Mouse (Mus musculus): ENCODE results near the gene Iqschfp. TPM values are rescaled to one million over a fixed set of nuclear protein-coding genes. Genes with fewer than 3 reads are reported as not detected.

Iqschfp gene
- total RNA-seq, 2 experiments from 2014 or later, result 18.6 to 20.3 TPM

DNA sequence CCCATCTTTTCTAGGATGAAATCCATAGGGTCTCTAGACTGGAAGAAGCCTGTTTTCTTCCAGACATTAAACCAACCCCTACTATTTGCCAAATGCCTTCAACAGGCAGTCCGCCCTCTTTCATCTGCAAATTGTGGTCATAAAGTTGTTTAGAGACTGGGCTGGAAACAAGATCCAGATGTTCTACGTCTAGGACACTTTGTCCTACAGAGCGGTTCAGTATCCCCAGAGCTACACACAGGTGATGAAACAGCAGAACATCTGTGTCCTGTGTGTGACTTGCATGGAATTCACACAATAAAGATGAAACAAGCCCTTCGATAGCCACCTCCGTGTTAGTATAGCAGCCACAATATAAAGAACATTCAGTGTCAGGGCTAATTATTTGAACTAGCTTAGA is 596.3 kb downstream of the Iqschfp start:
- DNase-seq (ENCODE audit: low spot score in 2 of 2), result no peak

DNA sequence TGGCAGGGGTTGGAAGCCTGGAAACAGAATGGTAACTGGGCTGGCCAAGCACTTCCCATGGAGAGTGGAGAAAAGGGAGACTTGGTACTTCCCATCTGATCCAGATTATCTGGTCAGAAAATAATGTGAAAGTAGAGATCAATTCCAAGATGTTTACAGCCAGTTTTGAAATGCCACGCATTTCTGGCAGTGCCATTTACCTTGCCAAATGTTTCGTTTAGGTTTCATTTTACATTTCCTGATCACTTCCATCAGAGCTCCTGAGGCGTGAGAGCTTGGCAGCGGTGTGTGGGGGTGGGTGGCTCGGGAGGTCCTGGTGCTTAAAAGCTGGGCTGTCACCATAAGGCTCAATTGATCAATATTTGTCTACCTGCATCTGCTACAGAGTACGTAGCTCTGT is 599.5 kb downstream of the Iqschfp start:
- no peak for DNase-seq (ENCODE audit: low spot score in 2 of 2)

DNA sequence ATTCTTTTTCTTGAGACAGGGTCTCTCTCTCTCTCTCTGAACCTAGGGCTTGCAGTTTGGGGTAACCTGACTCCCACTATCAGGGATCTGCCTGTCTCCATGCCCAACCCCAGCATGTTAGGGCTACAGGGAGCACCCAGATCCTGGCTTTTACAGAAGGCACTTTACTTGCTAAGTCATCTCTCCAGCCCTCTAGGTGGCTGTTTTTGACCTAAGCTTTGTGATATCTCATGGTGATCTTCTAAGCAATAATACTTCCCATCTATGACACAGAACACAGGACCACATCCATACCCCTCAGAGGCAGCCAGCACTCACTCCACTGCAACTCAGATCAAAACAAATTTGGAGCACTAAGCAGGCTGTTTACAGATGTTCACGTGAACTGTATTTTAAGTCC is 600.0 kb downstream of the Iqschfp start:
- DNase-seq (ENCODE audit: low spot score in 2 of 2), result no peak

DNA sequence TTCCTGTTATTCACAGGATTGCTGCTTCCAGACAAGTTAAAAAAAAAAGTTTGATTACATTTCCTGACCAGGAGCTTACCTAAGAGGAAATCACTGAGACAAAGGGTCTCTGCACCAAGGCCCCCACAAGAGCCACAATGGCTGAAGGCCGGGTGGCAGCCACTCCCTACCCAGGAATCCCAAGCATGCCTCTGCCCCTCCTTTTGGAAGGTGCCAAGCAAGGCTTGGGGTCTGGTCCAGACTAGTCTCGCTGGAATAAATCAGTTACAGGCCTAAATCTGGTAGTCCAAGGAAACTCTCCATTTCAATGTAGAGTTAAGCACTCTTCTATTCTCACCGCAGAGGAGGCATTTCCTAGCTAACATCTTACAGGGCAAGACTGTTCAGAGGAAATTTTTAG is 600.5 kb downstream of the Iqschfp start:
- no peak for DNase-seq (ENCODE audit: low spot score in 2 of 2)

DNA sequence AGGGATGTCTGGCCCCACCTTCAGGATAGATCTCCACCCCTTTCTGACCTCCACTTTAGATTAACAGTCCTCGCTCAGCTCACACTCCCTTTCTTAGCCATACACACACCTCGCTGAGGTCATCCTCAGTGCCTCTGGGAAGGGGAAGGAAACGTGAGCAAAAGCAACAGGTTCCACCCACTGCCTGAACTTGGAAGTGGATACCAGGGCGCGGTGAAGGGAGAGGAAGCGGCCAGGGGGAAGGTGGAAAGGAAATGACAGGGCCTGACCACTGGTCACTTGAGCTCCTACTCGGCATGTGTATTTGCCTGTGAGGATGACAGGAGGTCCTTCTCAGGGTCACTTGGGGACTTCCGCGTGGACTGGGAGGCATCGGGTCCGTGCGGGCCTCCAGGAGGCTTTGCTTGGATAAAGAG is 601.1 kb downstream of the Iqschfp start:
- no peak for DNase-seq (ENCODE audit: low spot score in 2 of 2)

DNA sequence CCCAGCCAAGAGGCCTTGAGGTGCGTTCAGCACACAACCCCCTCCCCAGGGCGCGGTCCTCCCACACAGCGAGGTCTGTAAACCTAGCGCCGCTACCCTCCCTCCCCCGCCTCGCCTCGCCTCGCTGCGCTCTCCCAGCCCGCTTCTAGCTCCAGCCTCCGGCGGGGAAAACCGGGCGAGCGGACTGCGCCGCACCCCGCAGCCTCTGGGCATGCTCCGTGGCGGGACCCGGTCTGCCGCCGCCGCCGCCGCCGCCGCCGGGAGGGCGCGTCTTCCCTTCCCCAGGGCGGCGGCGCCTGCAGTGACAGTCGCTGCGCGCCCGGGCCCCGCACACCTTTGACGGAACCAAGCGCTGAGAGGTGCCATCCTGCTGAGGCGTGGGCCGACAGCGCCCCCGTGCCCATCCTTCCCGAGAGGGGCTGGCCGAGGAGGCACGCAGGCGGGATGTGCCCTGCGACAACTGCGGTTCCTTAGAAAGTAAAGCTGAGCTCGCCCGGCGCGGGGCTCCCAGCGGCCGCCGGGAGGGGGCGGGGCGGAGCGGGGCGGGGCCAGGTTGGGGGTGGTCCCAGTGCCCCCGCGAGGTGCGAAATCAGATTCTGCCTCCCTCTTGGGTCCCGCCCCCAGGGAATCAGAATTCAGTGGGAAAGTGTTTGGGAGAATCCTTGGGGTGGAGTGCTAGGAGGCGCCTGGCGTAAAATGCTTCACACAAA is 601.7 kb downstream of the Iqschfp start:
- DNase-seq (ENCODE audit: low spot score in 2 of 2), result peak; percentile 66 to 73

DNA sequence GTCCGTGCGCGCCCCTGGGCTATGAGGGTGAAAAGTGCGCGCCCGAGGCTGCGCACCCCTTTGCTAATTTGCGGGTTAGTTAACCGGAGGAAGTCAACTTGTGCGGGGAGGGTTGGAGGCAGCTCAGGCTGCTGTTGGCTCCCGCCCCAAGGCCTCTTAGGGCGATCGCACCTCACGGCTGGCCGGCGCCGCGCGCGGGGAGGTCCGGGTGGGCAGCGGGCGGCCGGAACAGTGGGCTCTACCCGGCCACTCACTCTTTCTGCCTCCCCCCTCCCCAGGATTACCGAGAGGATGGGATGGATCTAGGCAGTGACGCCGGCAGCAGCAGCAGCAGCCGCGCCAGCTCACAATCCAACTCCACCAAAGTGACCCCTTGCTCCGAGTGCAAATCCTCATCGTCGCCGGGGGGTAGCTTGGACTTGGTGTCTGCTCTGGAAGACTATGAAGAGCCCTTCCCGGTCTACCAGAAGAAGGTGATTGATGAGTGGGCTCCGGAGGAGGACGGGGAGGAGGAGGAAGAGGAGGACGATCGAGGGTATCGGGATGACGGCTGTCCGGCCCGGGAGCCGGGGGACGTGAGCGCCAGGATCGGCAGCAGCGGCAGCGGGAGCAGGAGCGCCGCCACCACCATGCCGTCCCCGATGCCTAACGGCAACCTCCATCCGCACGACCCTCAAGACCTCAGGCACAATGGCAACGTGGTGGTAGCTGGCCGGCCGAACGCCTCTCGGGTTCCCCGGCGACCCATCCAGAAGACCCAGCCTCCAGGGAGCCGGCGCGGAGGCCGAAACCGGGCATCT is 602.5 kb downstream of the Iqschfp start:
- peak; percentile 26 to 42 for DNase-seq (ENCODE audit: low spot score in 2 of 2)

DNA sequence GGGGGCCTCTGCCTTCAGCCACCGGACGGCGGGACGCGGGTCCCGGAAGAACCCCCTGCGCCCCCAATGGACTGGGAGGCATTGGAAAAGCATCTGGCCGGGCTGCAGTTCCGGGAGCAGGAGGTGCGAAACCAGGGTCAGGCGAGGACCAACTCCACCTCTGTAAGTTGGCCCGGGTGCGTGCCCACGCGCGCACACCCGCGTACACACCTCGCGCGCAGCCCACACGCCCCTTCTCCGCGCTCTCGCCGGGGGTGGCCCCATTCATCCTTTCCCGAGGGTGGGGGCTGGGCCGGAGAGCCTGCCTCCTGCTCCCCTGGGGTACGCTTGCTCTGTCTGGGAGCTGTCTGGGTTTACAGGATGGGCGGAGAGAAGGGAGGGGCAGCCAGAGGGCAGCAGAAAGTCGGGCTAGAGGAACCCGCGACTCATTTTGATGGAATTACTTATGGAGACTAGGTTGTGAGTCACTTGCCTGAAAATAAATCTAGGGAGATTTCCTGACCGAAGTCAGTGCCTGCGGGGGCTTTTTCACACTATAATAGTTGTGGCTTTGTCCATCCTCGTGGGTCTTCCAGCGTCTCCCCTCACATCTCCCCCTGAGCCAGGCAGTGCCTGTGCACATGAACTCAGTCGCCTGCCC is 603.2 kb downstream of the Iqschfp start:
- DNase-seq (ENCODE audit: low spot score in 2 of 2), result peak in 1 of 2 experiments; percentile 35

DNA sequence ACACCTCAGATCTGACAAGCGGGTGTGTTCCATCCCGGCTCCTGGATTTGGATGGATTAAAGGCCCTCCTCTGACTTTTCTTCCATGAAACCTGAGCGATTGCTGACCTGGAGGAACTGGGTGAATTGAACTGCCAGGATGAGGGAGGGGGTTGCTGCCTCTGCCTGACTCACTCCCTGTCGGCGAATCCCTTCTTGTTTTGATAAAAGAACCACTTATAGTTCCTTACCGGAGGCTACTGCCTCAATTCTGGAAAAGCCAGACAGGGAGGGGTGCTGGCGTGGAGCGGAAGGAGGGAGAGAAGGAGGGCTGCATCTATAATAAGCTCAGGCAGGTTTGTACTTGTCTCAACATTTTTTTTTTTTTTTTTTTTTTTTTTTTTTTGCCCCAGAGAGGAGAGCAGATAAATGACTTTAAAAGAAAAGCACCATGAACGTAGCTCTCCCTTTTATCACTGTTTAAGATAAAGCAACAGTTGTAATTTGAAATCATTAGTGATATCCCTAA is 603.8 kb downstream of the Iqschfp start:
- no peak for DNase-seq (ENCODE audit: low spot score in 2 of 2)

DNA sequence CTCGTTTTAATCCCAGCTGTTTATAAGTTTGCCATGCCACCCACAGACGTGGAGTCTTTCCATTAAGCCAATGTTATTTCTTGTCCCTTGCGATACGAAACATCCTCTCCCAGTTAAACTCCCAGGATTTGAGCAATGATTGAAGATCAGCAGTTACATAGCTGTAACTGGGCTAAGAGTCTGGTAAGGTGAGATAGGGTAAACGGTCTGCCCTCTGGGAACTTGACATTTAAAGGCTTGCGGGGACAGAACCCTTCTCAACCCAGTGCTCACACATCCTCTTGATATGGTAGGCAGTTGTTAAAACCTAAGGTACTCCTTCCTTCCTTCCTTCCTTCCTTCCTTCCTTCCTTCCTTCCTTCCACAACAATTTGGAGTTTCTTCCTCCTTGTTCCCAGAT is 604.5 kb downstream of the Iqschfp start:
- DNase-seq (ENCODE audit: low spot score in 2 of 2), result no peak

DNA sequence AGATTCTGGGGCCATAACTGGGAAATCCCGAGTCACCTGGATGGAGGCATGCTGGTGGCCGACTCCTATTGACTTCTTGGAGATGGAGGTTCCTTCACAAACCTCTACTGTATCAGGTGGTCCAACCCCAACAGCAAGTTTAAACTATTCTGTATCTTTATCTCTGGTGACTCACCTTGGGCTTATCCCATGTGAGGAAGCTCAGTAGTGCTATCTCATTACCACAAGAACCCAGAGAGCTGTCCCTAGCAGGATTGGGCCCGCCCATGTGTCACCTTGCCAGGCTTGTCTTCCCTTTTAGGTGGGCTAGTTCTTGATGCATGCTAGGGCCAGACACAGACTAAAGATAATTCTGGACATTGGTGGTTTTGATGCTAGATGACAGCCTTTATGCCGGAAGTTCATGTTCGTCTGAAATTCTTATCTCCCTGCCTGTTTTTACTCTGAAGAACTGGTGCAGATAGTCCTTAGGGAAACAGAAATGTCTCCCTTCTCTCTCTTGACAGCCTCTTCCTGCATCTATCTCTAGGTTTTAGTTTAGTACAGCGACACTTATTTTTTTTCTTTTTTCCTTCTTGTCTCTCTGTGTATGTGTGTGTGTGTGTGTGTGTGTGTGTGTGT is 607.6 kb downstream of the Iqschfp start:
- no peak for DNase-seq (ENCODE audit: low spot score in 2 of 2)

DNA sequence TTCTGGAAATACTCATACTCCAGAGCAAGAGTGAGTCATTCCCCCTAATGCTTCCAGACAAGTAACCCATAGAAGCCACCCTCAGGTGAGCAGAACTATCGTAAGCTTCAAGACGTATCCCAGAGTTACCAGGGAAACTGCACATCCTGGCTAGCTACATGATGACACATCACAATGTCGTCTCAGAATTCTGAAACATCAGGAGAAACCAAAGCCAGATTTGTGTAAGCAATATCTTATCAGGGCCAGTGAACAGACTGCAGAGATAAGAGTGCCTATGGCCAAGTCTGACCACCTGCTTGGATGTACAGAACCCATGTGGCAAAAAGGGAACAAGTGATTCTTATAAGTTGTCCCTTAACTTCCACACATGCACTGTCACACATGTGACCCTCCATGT is 612.8 kb downstream of the Iqschfp start:
- no peak for DNase-seq (ENCODE audit: low spot score in 2 of 2)

DNA sequence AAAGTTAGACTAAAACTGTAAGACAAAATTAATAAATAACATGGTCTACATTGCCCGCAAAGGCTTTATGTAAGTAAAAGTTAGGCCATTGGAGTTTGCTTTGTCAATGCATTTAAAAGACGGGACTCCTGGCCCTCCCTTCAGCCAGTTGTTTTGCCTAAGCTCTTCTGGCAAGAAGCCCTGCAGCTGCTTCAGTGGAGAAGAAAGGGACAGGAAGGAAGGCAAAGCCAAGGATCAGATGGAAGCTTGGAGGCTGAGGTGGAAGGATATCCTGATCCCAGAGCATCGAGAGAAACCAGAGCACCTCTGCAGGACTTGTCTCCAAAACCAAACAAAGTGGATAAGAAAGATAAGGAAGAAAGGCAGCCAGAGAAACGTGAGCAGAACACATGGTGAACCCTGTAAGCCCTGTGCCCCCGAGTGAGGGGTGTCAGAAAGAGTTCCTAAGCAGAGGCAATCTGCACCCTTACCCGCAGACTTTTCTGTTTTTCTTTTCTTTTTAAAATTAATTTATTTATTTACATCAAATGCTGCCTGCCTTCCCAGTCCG is 614.8 kb downstream of the Iqschfp start:
- DNase-seq (ENCODE audit: low spot score in 2 of 2), result no peak

DNA sequence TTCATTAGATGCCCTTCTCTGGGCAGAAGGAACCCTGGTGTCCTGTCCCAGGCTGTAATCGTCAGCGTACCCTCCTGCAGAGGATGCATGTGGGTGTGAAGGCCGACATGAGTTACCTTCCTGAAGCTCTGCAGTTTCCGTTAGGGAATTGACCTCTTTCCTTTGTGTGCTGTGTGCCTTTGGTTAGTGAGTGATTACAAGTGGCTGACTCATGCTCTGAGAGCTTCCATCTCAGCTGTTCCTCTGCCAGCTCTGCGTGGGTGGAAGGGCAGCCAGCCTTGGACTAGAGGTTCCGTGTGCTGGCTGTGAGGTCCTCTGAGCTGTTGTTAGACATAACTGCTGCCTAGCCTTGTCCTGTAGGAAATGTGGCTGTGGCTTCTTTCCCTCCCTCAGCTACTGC is 616.6 kb downstream of the Iqschfp start:
- DNase-seq (ENCODE audit: low spot score in 2 of 2), result no peak

DNA sequence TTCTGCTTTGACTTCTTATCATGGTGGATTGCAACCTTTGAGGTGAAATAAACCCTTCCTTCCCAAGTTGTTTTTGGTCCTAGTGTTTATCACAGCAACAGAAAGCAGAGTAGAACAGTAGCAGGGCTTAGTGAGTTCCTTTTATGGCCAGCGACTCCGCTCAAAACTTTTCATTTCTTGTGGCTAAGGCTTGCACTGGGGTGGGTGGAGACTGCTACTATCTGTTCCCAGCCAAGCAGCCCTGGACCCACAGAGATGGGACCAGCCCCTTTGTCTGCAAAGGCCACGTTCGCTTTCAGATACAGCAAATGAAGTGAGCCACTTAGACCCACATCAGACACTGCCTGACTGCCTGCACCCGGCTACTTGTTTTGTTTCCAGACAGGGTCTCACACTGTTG is 618.8 kb downstream of the Iqschfp start:
- no peak for DNase-seq (ENCODE audit: low spot score in 2 of 2)

DNA sequence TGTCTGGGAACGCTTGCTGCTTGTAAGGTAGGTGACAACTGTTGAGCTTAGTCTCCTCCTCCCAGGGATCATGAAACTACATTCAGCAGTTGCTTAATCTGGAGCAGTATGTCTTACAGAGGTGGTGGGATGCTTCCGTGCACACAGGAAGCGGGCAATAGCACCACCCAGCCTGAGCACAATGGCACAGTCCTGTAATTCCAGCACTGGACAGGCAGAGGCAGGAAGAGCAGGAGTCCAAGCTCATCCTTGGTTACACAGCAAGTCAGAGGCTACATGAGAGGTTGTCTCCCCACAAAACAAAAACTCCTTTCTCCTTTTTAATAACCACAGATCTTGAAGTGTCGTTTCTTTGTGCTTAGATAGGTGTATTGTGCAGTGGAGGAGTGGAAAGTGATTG is 619.7 kb downstream of the Iqschfp start:
- DNase-seq (ENCODE audit: low spot score in 2 of 2), result no peak

DNA sequence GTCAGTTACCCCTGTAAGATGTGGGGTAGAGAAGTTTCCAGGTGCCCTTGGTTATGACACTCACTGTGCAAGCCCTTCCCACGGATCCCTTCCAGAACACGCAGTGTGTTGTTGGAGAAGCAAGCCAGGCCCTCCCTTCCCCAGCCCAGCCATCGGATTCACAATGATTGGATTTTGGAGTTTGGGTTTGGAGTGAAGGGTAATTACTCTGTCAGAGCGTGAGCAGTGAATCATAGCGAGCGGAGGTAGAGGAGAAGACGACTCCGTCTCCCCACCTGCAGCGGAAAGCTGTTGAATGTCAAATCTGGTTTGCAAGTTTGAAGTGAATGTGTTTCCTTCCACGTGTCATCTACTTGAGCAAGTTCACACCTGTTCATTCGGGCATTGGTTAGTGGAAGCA is 620.3 kb downstream of the Iqschfp start:
- DNase-seq (ENCODE audit: low spot score in 2 of 2), result no peak

DNA sequence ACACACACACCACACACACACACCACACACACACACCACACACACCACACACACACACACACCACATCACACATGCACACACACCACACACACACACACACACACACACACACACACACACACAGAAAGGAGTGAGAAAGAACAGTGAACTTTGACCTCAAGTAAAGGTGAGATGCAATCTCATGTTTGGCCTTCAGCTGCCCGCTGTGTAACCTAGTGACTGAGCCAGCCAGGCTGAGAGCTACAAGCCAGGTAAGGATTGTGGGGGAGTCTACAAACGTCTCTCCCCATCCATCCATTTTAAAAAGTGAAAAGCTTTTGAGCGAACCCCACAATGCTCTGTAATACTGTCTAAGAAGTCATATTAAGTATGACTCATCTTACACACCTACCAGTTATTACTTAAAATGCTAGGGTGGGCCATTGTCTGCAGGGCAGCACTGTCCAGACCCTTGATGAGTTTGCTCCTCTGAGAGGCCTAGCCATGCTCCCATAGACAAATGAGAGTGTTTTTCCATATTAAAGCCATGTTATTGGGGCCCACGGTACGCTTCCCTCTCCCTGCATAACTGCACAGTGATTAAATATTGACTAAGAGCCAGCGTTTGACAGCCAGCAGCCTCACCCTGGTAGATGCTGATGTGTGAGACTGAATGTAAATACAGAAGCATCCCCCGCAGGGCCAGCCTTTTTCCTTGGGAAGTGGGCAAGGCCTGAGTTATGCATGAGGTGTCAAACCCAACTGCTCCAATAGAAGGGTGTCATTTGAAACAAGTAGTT is 621.5 kb downstream of the Iqschfp start:
- DNase-seq (ENCODE audit: low spot score in 2 of 2), result no peak

DNA sequence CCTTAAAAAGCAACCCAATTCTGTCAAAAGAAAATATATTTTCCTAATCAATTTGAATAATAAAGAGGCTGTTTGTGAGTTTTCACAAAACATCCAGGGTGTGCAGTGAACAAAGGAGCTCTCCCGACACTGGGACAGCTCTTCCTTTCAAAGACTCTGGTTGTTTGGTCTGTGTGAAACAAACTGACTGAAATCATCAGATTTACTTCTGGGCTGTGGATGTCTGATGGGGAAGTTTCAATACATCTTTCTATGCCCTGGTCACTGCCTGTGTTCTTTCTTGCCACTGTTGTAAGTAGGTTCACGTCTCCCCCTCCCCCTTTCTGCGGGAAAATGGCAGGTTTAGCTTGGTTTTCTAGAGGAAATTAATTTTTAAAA is 622.1 kb downstream of the Iqschfp start:
- DNase-seq (ENCODE audit: low spot score in 2 of 2), result no peak

DNA sequence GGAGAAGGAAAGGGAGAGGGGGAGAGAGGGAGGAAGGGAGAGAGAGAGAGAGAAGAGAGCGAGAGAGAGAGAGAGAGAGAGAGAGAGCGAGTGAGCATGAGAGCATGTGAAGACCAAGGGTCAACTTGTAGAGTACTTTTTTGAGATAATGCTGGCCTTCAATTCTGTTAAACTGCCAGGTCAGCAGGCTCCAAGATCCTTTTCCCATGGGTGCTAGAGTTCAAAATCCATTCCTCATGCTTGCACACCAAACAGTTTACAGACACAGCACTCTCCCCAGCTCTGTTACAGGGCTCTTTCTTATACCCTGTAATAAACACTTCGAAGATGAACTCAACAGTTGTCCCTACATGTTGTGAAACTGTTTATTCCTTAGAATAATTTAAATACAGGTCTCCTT is 622.7 kb downstream of the Iqschfp start:
- DNase-seq (ENCODE audit: low spot score in 2 of 2), result no peak
